Mouse (Mus musculus) granulocyte monocyte progenitor cell, adult 5-6 weeks (primary cell): ENCODE measurements around the gene Akap10. TPM values are rescaled to one million over a fixed set of nuclear protein-coding genes. Genes with fewer than 3 reads are reported as not detected.
"Not testable (repeated sequence)": the region's sequence is repeated elsewhere in the genome, so short reads cannot be mapped to it uniquely, and the experiment has no call there.

Source experiments
- ATAC-seq: replicated peaks from 2 replicates; pipeline ENCODE4 v1.8.0; 2016; ENCODE audit warnings: mild to moderate bottlenecking, moderate TSS enrichment, inconsistent platforms; ENCODE audit not compliant: poor library complexity, severe bottlenecking
- total RNA-seq, 2 experiments: library from RNA; stranded (forward) in 1 of 2; stranded (reverse) in 1 of 2; fragments of 200-712, 200-1000 nt in 1 of 2; fragments of >200 nt in 1 of 2; fragmentation: Nextera tagmentation in 1 of 2; gene quantifications; 2 replicates each; pipeline ENCODE4 v1.2.3; 2014 to 2017

Akap10 gene
- total RNA-seq (2014; fragmentation: Nextera tagmentation): 36.8 and 52.6 TPM in 2 replicates
- total RNA-seq (2017): 37.5 and 42.1 TPM in 2 replicates

DNA sequence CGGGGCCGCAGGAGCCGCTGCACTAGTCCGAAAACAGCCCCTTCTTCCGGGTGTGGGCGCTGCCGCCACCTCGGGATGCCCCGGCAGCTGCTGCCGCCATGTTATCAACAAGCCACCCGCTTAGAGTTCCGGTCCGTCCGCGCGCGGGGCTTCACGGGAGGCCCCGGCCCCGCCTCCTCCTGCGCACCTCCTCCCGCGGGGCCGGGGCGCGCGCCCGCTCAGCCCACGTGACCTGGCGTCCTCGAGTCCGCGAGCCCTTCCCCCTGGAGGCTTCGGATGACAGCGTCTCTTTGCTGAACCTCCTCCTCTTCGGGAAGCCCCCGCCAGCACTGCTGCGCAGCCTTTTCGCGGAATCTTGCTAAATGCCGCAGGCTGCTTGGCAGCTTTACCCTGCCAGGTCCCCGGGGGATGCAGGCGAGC lies at the start of gene Akap10:
TSS of gene Akap10 (minus strand) at position 155 of the 420 bp plus-strand sequence.
- peak; percentile 73 for ATAC-seq

GRCm38 (mm10) chr11:61975783-61976182 lies 45.7 kb upstream of the Akap10 start:
- no peak for ATAC-seq

GRCm38 (mm10) chr11:61974106-61974707 lies 44.2 kb upstream of the Akap10 start:
- peak; percentile 35 for ATAC-seq

- ATAC-seq: no peak
These were observed 41.6 kb upstream of the Akap10 start for GRCm38 (mm10) chr11:61971441-61972221.

DNA sequence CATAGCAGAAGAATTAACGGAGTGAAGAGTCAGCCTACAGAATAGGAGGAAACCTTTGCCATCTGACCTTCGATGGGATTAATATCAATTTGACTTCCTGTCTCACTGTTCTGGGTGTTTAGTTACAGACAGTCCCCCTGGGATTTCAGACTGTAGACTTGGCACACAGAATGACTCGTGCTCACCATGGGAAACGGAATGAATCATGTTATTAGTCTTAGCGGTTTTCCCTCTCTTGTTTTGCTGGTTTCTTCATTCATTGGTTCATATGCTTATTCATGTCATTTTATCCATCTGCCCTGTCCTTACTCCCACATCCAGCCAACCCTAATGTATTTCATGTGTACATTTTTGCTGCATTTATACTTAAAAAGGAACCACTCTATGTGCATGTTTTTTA lies 40.8 kb upstream of the Akap10 start:
- ATAC-seq: no peak

GRCm38 (mm10) chr11:61968875-61969274 lies 38.8 kb upstream of the Akap10 start:
- ATAC-seq: no peak

DNA sequence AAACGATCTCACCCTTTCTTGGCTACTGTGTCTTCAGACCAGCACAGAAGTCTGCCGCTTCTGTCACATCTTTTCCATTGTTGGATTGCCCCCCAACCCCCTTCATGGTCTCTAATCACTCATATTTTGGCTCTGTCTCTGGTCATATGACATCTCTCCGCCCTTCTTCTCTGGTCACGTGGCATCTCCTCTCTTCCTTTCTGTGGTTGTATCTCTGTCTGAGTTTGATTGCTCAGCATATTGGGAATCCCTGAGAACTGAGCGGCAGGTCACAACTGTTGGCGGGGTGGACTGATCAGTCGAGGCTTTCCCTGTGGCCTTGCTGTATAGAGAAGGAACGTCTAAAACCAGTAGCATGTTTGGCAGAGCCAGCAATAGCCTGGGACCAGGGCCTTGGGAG lies 37.0 kb upstream of the Akap10 start:
- ATAC-seq: no peak

DNA sequence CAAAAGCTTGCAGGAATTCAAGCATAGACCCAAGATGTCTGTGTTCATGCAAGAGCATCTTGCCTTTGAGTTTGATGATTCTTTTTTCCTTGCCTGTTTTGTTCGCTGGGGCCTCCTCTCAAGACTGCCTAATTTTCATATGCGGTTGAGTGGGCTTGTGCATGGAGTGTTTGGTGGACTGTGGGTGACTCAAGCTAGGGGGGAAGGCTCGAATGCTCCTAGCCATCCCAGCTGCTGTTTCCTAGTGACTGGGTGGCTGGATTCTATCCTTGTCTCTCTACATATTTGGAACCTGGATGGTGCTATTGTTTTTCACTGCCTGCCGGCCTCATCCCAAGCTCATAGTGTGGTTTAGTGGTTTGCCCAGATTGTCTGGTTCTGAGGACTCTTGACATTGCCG lies 34.6 kb upstream of the Akap10 start:
- ATAC-seq: no peak

DNA sequence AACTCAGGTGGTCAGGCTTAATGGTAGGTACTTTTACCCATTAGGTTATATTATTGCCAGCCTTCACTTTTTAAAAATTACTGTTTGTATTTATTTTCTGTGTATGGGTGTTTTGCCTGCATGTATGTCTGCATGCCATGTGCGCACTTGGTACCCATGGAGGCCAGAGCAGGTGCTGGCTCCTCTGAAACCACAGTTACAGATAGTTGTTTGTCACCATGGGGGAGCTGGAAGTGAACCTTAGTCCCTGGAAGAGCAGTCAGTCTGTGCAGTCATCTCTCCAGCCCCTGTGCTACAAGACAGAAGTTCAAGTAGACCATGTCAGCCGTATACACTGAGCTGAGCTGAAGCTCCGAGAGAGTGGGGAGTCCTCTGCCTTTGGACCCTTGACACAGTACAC lies 33.1 kb upstream of the Akap10 start:
- no peak for ATAC-seq

DNA sequence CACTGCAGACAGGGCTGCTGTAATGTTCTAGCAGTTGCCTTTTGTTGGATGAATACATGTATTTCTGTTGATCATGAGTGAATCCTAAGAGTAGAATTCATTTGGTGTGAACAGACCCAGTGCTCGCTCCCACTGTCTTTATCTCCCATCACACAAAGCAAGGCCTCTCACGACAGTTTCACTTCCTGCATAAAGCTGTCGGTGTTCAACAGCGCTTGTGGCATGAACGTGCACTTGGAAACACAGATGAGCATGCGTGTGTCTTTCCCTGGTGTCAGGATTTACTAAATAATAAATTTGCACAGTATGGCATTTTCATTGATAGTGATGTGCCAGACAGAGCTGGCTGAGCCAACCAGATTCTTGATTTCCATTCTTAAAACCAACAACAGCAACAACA lies 32.6 kb upstream of the Akap10 start:
- peak; percentile 66 for ATAC-seq

GRCm38 (mm10) chr11:61960096-61960495 lies 30.0 kb upstream of the Akap10 start:
- no peak for ATAC-seq

GRCm38 (mm10) chr11:61958706-61959105 lies 28.7 kb upstream of the Akap10 start:
- ATAC-seq: not testable (repeated sequence)

DNA sequence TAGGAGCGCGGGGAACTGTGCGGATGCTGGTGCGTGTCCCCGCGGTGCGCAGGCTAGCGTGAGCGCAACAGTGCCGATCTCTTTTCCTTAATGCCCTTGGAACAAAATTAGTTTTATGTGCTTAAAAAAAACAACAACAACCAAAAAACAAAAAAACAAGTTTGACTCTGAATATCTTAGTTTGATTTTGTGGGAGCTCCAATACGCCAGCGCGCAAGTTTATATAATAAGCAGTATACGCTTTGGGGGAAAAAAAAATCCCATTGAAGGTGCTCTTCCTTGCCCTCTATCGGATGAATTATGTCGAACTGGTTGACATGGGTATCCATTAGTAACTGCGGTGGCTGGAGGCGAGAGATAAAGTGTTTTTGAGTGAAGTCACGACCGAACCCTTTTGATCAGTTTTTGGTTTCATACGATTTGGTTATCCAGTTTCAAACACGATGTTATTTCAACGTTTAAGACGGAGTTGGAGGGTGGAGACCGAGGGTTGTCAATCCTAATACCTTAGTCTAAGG lies 27.3 kb upstream of the Akap10 start:
- no peak for ATAC-seq

GRCm38 (mm10) chr11:61956572-61957295 lies 26.7 kb upstream of the Akap10 start, which contains the start of gene Specc1:
Gene Specc1, plus strand, starts transcription at chr11:61956763.
- ATAC-seq: peak; percentile 98

DNA sequence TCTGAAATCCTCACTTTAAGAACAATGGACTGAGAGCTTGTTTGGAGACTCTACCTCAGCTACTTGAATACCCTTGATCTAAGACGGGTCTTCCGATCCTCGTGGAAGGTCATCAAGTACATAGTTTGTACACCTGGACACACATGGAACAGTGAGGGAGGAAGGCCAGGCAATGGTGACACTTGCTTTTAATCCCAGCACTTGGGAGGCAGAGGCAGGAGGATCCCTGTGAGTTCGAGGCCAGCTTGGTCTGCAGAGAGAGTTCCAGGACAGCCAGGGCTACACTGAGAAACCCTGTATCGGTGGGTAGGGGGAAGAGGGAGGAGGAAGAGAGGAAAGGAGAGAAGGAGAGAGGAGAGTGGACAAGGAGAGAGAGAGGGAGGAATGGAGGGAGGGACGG lies 25.9 kb upstream of the Akap10 start:
- ATAC-seq: no peak

DNA sequence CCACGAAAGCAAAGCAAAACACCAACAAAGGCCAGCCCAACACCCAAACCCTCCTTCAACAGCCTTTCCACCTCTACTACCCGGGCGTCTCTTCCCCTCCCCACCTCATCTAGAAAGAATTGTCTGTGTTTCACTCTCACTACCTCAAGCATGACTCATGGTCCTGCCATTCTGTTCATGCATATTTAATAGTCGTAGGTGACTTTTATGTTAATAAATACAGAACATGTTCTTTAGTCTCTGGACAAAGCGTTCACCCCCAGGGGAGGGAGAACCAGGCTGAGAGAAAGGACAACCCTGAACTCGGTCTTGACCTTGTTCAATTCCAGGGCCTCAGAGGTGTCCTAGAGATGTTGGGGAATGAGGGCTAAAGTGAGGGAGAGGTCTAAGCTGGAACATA lies 25.1 kb upstream of the Akap10 start:
- ATAC-seq: no peak

- ATAC-seq: peak; percentile 86
These were observed 20.6 kb upstream of the Akap10 start for GRCm38 (mm10) chr11:61950632-61951031.

DNA sequence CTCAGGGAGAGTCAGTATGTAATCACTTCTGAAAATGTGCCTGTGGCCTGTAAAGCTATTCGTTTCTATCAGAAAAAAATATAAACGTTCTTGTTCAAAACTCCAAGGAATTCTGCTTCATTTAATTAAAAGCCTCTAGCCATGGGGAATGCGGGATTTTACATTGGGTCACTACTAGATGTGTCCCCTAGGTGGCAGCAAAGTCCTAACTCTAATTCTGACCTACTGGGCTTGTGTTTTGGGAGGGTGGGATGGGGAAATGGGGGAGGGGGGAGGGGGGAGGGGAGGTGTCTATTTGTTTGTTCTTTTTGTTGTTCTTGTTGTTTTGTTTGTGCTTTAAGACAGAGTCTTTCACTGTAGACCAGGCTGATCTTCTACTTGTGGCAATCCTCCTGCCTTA lies 19.3 kb upstream of the Akap10 start:
- 0 out of 2 replicates have a peak, but pooled peaks have one; percentile 38 for ATAC-seq

- no peak for ATAC-seq
These were observed 16.6 kb upstream of the Akap10 start for GRCm38 (mm10) chr11:61946608-61947007.

- peak; percentile 55 for ATAC-seq
These were observed 14.4 kb upstream of the Akap10 start for GRCm38 (mm10) chr11:61944417-61944816.

DNA sequence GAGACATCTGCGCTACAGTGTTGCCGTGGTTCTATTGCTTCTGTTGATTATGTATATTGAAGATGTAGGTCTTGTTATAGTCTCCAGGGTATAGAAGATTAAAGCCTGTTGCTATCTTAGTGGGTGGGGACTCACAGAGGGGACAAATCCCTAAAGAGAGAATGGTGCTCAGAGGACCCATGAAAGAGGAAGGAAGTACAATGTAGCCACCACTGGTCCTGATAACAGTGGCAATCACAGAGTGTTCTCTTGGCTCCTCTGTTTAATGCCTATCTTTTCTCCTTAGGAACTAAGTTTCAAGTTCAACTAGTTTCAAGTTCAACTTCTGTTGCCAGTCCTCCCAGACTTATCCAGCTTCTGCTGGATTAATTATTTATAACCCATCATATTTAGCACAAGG lies 12.9 kb upstream of the Akap10 start:
- ATAC-seq: peak; percentile 62
